Mouse (Mus musculus) erythroblast, adult 5-6 weeks (primary cell): Measurements from ENCODE around the gene Gpd2. TPM values are rescaled to one million over a fixed set of nuclear protein-coding genes. Genes with fewer than 3 reads are reported as not detected.

Experiments used
- ATAC-seq: replicated peaks from 2 replicates; pipeline ENCODE4 v1.8.0; 2016; ENCODE audit warnings: moderate number of reproducible peaks, mild to moderate bottlenecking, moderate TSS enrichment, inconsistent platforms; ENCODE audit not compliant: poor library complexity, low FRiP score, severe bottlenecking
- total RNA-seq, 2 experiments: library from RNA; stranded (forward) in 1 of 2; stranded (reverse) in 1 of 2; fragments of 150-400 nt in 1 of 2; fragments of 200-764, 138-1000 nt in 1 of 2; gene quantifications; 2 replicates each; pipeline versions ENCODE4 v1.2.3 to v1.2.4; 2015 to 2017; ENCODE audit warnings: low replicate concordance in 2 of 2

Gene Gpd2
- total RNA-seq, 2 experiments from 2014 or later, result 9.4 to 11.4 TPM

DNA sequence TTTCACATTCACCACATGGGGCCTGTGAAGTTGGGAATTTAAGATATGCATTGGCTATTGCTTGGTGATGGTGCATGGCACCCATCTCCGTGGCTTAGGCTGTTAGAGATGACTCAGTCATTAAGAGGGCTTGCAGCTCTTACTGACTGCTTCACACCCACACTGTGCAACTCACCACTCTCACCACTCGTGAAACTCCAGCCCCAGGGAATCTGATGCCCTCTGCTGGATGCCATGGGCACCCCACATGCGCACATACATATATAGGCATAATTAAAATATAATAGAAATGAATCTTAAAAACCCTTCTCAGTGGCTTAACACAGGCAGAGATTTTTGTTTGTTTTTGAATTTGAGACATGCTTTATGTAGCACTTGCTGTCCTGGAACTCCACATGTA is 125.1 kb downstream of the Gpd2 start:
- no peak for ATAC-seq

DNA sequence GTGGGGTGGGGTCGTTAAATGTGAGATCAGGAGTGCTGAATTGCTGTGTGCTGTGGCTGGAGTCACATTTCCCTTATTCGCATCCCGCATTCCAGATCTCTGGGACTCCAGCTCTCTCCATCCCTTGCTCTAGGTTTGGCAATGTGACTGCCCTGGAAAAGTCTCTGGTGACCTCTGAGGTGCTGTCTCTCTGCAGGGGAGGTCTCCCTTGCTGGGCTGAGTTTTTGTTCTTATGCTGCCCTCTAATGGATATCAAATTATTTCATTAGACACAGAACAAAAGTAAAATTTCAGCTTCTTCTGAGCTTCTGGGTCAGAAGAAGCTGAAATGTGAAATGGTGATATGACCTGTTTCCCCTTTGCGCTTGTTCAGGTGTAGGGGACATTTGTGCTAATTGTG is 137.2 kb downstream of the Gpd2 start:
- ATAC-seq, result no peak

- ATAC-seq, result no peak
Observed at GRCm38 (mm10) chr2:57375138-57375837, 137.9 kb downstream of the Gpd2 start.

- no peak for ATAC-seq
Observed at GRCm38 (mm10) chr2:57378147-57378889, 140.9 kb downstream of the Gpd2 start.

GRCm38 (mm10) chr2:57384625-57385024 is 147.2 kb downstream of the Gpd2 start:
- ATAC-seq, result no peak

DNA sequence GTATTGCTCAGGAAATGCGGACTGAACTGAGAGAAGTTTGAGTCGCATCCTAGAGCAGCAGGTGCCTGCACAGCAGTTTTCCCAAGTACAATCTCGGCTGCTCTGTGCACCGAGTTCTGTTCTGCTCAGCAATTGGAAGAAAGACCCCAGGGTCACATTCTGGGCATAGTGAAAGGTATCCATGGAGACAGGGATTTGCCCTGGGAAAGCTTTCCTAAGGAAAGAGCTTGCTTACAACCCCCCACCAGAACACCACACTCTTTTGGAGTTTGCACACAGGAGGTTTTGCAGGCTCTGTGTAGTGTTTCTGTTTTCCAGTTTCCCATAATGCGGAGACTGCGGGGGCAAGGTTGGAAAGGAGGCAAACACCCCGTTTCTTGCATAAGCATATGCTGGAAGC is 150.4 kb downstream of the Gpd2 start:
- ATAC-seq, result no peak

DNA sequence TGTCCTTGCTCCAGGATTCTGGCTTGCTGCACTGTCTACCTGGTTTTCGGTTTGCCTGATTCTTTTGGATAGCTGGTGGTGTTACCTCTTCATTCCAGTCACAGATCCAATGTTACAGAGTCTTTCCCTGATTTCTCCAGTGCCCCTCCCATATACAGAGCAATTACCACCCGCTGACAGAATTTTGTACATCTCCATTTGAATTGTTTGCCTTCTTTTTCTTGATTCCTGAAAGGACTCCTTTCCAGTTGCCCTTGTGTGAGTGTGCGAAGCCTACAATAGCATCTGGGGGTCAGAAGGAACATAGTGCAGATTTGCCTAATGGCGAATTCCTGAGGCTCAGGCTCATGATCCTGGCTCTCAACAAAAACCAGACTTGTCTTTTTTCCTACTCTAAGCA is 157.6 kb downstream of the Gpd2 start:
- no peak for ATAC-seq

DNA sequence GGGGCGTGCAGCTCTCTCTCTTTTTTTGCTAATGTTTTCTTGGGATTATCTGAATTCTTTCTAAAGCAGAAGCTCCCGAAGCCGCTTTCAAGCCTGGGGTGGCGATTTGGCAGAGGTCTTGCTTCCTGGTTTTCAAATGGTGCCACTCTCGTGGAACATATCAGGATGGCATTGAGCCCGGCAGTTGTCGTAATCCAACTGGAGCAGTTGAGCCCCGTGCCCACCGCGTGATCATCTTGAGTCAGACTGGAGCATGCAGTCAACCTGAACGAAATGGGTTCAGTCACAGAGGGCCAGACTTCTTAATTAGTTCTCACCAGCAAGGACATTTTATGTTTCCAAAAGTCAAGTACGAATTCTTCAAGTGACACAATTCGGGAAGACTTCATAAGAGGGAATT is 158.6 kb downstream of the Gpd2 start:
- no peak for ATAC-seq

DNA sequence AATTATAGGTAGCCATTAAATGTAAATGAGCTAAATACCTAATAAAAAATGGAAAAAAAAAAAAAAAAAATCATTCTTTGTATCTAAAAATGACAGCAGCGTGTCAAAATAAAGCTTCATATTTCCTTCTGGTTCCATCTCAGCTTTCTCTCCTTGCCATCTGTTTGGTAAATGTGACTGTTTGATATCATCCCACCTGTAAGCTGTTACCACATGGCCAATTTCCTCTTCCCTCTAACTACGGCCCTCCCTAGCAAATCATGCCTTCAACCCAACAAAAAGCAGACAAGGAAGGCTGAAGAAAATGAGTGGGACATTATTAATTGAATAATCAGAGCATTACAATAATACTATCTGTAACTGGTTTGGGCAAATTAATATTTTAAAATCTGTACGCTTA is 160.3 kb downstream of the Gpd2 start:
- no peak for ATAC-seq

DNA sequence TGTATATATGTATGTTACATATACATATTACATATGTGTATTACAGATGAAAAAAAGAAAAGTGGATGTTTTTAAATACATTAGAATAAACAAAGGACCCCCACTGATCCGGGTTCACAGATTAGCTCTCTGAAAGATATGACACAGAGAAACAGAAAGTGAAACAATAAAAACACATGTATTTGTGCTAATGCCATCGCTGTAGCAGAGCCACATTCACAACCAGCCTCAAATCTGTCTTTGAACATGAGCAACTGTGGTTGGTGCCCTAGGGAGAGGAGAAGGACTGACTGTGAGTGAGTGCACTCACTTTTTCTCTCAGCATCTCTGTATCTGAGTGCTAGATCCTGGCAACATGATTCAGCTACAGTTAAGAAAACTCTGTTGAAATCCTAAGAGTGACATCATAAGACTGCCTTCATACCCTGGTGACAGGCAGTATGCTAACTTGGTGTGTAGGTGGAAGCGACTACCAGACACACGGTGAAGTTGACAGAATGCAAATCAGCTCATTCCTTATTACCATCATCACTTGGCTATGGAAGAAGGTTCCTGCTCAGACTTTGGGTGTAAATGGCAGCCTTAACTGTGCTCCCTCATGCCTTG is 170.1 kb downstream of the Gpd2 start:
- ATAC-seq, result no peak

- ATAC-seq, result no peak
Observed at GRCm38 (mm10) chr2:57408413-57408812, 171.0 kb downstream of the Gpd2 start.

- no peak for ATAC-seq
Observed at GRCm38 (mm10) chr2:57411551-57411950, 174.1 kb downstream of the Gpd2 start.

DNA sequence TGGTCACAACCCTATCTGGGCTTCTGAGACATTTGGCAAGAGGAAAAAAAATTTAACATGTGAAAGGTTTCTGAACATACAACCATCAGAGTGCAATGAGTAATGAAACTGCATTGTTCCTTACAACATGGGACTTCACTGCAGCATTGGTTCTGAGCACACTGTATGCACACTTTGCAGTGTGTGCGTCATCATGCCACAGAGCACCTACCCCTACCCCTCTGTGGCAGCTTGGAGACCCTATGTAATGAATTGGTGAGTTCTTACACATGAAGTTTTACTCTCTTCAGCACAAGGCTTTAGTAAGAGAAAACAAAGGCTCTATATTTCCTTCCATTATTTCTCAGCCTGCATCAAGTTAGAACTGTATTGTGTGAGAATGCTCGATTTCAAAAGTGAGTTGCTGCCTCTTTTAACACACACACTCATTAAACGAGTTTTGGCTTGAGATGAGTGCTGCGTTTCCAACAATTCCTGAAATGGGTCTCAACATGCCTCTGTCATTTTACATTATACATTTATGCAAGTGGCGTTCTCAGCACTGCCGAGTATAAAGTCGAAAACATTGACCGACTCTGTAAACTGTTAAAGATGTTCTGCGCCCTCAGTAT is 177.2 kb downstream of the Gpd2 start:
- ATAC-seq, result no peak

DNA sequence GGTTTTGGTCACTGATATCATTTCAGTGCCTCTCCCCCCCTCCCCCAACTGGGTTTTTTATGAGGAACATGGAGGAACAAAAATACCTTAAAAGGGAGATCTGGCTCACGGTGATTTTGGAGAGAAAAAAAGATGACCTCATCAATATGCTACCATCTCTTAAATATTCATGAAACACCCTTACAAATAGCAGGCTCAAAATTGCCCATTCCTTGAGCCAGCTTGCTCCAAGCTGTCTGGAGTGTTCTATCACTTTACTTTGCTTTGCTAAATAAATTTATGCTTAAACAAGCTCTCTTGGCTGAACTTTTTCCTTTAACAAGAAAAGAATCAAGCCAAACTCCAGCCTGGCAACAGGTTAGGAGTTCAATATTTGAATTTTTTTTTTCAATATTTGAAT is 179.3 kb downstream of the Gpd2 start:
- no peak for ATAC-seq

Other genes starting within 250 kb of the Gpd2 start
- gene Nr4a2, start 113.6 kb upstream of the Gpd2 start, total RNA-seq (2015; ENCODE audit: low replicate concordance), result 1.7 and 2.5 TPM in 2 replicates
- gene Nr4a2, start 113.6 kb upstream of the Gpd2 start, total RNA-seq (2017; ENCODE audit: low replicate concordance), result 0.70 and 1.1 TPM in 2 replicates